Mouse (Mus musculus) CH12.LX (cell line): Measurements from ENCODE around the gene Pimreg.

Experiments
- ETS1 ChIP-seq: conservative IDR thresholded peaks from 2 replicates; pipeline ENCODE4 v1.6.1; 2012; ENCODE audit warnings: low read depth, mild to moderate bottlenecking, inconsistent platforms, low read length, improper control_type of control experiment, moderate library complexity
- MAX ChIP-seq: IDR thresholded peaks from 2 replicates; pipeline ENCODE4 v1.6.1; 2011; ENCODE audit warnings: low read length, improper control_type of control experiment
- MXI1 ChIP-seq: IDR thresholded peaks from 2 replicates; pipeline ENCODE4 v1.6.1; 2011; ENCODE audit warnings: mild to moderate bottlenecking, low read depth, low read length, improper control_type of control experiment
- MYC ChIP-seq: IDR thresholded peaks from 2 replicates; pipeline ENCODE4 v1.6.1; 2011; ENCODE audit warnings: low read depth, mild to moderate bottlenecking, improper control_type of control experiment, low read length

GRCm38 (mm10) chr11:72041768-72042607, at the start of gene Pimreg:
- TF ChIP-seq ETS1, result no peak
- 0 out of 2 replicates have a peak, but pooled peaks have one; percentile 27 for TF ChIP-seq MYC
- TF ChIP-seq MAX, result peak; percentile 69
- peak; percentile 89 for TF ChIP-seq MXI1
